ENCODE assay signal across 18 mouse cellular contexts in genomic region chr3:58224696-58225095, GRCm38 (mm10).
"Had no signal": no experiment of that assay in that cellular context is flagged by ENCODE, and none has a peak within 500 bp of the region (broad histone marks: within the 10 kb centered on the region; RNA-seq: fewer than 3 reads in every experiment).

No protein-coding gene starts in this region.

- H3K27me3 ChIP-seq: midbrain, embryonic 12.5 days; neural tube, embryonic 13.5 days; neural tube, embryonic 15.5 days had no signal

- H3K27ac ChIP-seq: midbrain, embryonic 10.5 days; midbrain, embryonic 12.5 days; neural tube, embryonic 13.5 days; neural tube, embryonic 15.5 days had no signal

- ATAC-seq: midbrain, embryonic 16.5 days had no signal

- H3K9ac ChIP-seq: lung, embryonic 14.5 days; midbrain, embryonic 12.5 days; neural tube, embryonic 13.5 days; neural tube, embryonic 15.5 days had no signal

- H3K36me3 ChIP-seq: midbrain, embryonic 10.5 days; midbrain, embryonic 12.5 days; neural tube, embryonic 13.5 days; neural tube, embryonic 15.5 days had no signal

- DNase-seq: lung, embryonic 14.5 days; lung, postnatal 10 days; lung, postnatal 4 days; midbrain, embryonic 14.5 days; retina, postnatal 1 day; right cerebral cortex, adult 18-20 months; right cerebral cortex, postnatal 25 days; right cerebral cortex, postnatal 4 days; spleen, adult 18-20 months; thymus, adult 18-20 months; thymus, postnatal 14 days; thymus, postnatal 36 days had no signal

- H3K4me3 ChIP-seq: midbrain, embryonic 10.5 days; midbrain, embryonic 12.5 days; myocyte; neural tube, embryonic 13.5 days; neural tube, embryonic 15.5 days had no signal

- H3K4me2 ChIP-seq: lung, embryonic 14.5 days; midbrain, embryonic 12.5 days; neural tube, embryonic 13.5 days; neural tube, embryonic 15.5 days had no signal

- H3K4me1 ChIP-seq: midbrain, embryonic 10.5 days; midbrain, embryonic 12.5 days had no signal

- H3K9me3 ChIP-seq: midbrain, embryonic 10.5 days; midbrain, embryonic 12.5 days; neural tube, embryonic 13.5 days; neural tube, embryonic 15.5 days had no signal
